Mouse (Mus musculus) embryonic facial prominence, embryonic 13.5 days (tissue): ENCODE measurements around the gene Slc7a6os. TPM values are rescaled to one million over a fixed set of nuclear protein-coding genes. Genes with fewer than 3 reads are reported as not detected.

Source experiments
- ATAC-seq: fragments of 200-750 bp; cut with Nextera tagmentation; 2 replicates; pipeline ENCODE4 v1.8.0; 2017; ENCODE audit warnings: low read depth; ENCODE audit not compliant: insufficient number of reproducible peaks, insufficient read depth, low FRiP score, low TSS enrichment
- H3K27ac ChIP-seq: fragments of 300-500 bp; sonication (generic); 2 replicates; pipeline ENCODE4 v1.5.1; 2015; ENCODE audit warnings: moderate library complexity, mild to moderate bottlenecking, inconsistent platforms
- H3K27me3 ChIP-seq: fragments of 300-500 bp; sonication (generic); 2 replicates; pipeline ENCODE4 v1.6.1; 2015; ENCODE audit warnings: mild to moderate bottlenecking, inconsistent platforms
- H3K36me3 ChIP-seq: fragments of 300-500 bp; sonication (generic); 2 replicates; pipeline ENCODE4 v1.6.1; 2015; ENCODE audit warnings: mild to moderate bottlenecking, inconsistent platforms
- H3K4me1 ChIP-seq: fragments of 300-500 bp; sonication (generic); 2 replicates; pipeline ENCODE4 v1.6.1; 2015; ENCODE audit warnings: inconsistent platforms
- H3K4me2 ChIP-seq: fragments of 300-500 bp; sonication (generic); 2 replicates; pipeline ENCODE4 v1.6.1; 2015; ENCODE audit warnings: moderate library complexity, mild to moderate bottlenecking, inconsistent platforms
- H3K4me3 ChIP-seq: fragments of 300-500 bp; sonication (generic); 2 replicates; pipeline ENCODE4 v1.5.1; 2015; ENCODE audit warnings: mild to moderate bottlenecking, inconsistent platforms
- H3K9ac ChIP-seq: fragments of 300-500 bp; sonication (generic); 2 replicates; pipeline ENCODE4 v1.6.1; 2015; ENCODE audit warnings: mild to moderate bottlenecking, inconsistent platforms
- H3K9me3 ChIP-seq: fragments of 300-500 bp; sonication (generic); 2 replicates; pipeline ENCODE4 v1.6.1; 2016; ENCODE audit warnings: inconsistent platforms
- WGBS: fragments of 180-500 bp; shearing (Covaris S2); methylation state at CpG from one replicate; pipeline ENCODE4 v1.1.7; 2015; ENCODE audit warnings: mixed read lengths; 5-methylcytosine and 5-hydroxymethylcytosine counted together
- polyA plus RNA-seq: library from polyadenylated mRNA; unstranded; fragments of >200 nt; fragmentation: Nextera tagmentation; extraction: Ambion mirVana; gene quantifications from 2 replicates; pipeline ENCODE4 v1.2.1, GENCODE M21; 2015

Gene Slc7a6os
- polyA plus RNA-seq, 1 experiment from 2014 or later, result 46.8 TPM

DNA sequence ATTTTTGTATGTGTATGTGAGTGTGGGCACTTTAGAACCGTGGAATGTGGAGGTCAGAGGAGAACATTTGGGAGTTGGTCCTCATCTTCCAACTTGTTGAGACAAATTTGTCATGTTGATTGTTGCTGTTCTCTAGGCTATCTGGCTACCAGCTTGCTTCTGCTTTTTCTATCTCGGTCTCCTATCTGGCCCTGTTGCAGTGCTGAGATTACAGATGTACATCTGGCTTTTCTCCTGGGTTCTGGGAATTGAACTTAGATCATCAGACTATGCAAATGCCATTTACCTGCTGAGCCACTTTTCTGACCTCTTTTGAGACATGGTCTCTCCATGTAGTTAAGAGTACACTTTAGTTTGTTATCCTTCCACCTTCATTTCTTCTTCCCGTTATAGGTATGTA, 37.2 kb downstream of the Slc7a6os start:
- no peak for ATAC-seq
- Histone ChIP-seq H3K9me3 (no peaks in the 10 kb centered on the region), H3K27me3 (no peaks in the 10 kb centered on the region), H3K4me1 (peaks cover 18% of the 10 kb centered on the region), H3K36me3 (no peaks in the 10 kb centered on the region), H3K4me3 (no peak overlapping the region), H3K27ac (no peak overlapping the region), H3K4me2 (no peak overlapping the region), H3K9ac (no peak overlapping the region)
- 90% methylated on average over 3 of the region's 3 CpGs for WGBS

DNA sequence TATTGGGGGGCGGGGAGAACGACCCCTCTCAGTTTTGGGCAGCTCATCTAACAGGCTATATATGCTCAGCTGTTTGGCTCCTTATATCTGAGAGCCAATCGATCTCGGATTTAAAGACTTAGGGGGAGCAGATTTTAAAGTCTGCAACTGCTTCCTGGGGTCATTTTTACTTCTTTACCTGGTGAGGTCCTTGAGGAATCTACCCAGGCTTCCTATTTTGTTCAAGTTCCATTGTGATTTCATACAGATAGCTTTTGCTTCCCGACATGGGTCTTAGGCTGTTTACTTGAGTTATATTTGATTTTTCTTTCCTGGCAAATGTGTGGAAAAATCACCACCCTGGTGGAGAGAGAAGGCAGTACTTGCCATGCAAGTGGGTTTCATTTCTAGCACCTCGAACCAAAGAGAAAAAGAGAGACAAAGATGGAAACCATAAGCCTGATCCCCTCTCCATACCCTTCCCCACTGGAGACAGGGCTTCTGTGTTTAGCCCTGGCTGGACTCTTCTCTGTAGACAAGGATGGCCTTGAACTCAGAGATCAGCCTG, 40.7 kb downstream of the Slc7a6os start:
- no peaks in the 10 kb centered on the region for H3K36me3 ChIP-seq
- peak overlapping the region; percentile 84 for H3K4me2 ChIP-seq
- H3K27ac ChIP-seq, result peak overlapping the region; percentile 16; the same call in 1 of the 2 replicates
- ATAC-seq, result no peak
- no peaks in the 10 kb centered on the region for H3K9me3 ChIP-seq
- H3K27me3 ChIP-seq, result no peaks in the 10 kb centered on the region
- H3K4me3 ChIP-seq, result peak overlapping the region; percentile 84
- peaks cover 13% of the 10 kb centered on the region for H3K4me1 ChIP-seq
- 32% methylated on average over 6 of the region's 6 CpGs for WGBS
- peak overlapping the region; percentile 90 for H3K9ac ChIP-seq

DNA sequence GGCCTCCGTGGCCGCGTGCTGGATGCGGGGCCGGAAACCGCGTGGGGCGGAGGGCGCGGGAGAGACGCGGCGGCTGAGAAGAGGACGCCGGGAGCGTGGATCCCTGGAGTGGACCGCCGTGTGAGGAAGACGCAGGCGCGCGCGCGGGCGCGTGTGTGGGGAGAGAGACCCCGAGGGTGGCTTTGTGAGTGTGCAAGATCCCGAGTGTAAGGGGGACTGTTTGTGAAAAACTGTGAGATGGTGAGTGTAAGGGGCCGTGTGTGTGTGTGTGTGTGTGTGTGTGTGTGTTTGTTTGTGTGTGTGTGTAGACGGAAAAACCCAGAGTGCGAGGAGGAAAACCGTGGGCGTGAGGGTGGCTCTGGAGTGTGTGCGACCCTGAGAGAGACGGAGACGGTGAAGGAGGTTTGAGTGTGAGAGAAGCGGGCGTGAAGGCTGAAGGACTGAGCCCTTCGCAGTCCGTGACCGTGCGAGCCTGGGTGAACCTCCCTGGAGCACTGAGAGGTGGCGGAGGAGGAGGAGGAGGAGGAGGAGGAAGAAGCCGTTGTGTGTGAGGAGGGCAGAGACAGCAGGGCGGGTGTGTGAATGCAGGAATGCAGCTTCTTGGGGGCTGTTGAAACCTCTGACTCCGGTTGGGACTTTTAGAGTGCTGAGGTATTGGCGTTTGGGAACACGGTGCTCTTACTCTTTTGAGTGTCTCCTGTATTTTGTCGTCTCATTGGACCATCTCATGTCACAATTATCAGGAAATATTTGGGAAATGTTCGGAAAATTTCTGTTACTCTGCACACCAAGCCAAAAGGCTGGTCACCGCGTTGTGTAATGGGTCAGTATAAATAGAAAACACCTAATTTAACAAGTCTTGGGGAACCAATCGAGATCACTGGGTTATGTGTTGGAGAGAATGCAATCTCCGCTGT, 41.5 kb downstream of the Slc7a6os start:
- H3K4me3 ChIP-seq, result peak overlapping the region; percentile 84
- H3K36me3 ChIP-seq, result peaks cover 4% of the 10 kb centered on the region
- 2% methylated on average over 54 of the region's 54 CpGs for WGBS
- peaks cover 13% of the 10 kb centered on the region for H3K4me1 ChIP-seq
- no peaks in the 10 kb centered on the region for H3K27me3 ChIP-seq
- no peaks in the 10 kb centered on the region for H3K9me3 ChIP-seq
- H3K9ac ChIP-seq, result peak overlapping the region; percentile 90
- peak overlapping the region; percentile 93 for H3K27ac ChIP-seq
- H3K4me2 ChIP-seq, result peak overlapping the region; percentile 84
- peak; percentile 53 for ATAC-seq

DNA sequence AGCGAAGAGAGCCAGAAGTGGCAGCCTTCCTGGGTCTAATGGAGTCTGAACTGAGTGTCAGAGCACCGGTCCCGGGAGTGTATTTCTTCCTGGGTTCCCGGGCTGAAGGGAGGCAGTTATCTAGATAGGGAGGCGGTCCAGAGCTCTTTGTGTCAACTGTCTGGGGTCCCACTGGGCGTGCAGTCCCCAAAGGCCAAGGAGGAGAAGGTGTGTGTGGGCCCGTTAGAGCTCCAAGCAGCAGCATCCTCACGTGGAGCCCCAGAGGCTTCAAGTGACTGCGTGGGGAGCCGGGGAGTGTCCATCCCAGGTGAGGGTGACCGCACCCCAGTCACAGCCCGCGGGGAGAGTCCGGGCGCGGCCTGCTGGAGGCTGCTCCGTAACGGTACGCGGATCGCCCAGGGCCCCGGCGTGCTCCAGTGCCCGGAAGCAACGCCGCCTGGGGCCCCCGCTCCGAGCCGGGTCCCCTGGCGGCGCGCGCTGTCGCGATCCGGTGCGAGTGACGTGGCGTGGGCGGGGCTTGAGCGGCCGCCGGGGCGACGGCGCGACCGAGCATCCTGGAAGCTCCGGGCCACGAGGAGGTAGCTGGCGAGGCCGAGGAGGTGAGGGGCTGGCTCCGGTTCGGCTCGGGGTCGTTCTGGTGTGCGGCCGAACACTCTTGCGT, 42.2 kb downstream of the Slc7a6os start, which contains the start of gene Slc7a6:
TSS of gene Slc7a6 (plus strand) at position 502 of the 661 bp plus-strand sequence.
- H3K4me1 ChIP-seq, result peaks cover 13% of the 10 kb centered on the region
- peaks cover 12% of the 10 kb centered on the region for H3K36me3 ChIP-seq
- H3K9me3 ChIP-seq, result no peaks in the 10 kb centered on the region
- under 1% methylated on average over 58 of the region's 59 CpGs for WGBS
- H3K4me3 ChIP-seq, result peak within 1 kb of the TSS; percentile 84
- peak within 1 kb of the TSS; percentile 84 for H3K4me2 ChIP-seq
- H3K27me3 ChIP-seq, result no peaks in the 10 kb centered on the region
- peak within 1 kb of the TSS; percentile 93 for H3K27ac ChIP-seq
- peak; percentile 79 for ATAC-seq
- H3K9ac ChIP-seq, result peak within 1 kb of the TSS; percentile 90

DNA sequence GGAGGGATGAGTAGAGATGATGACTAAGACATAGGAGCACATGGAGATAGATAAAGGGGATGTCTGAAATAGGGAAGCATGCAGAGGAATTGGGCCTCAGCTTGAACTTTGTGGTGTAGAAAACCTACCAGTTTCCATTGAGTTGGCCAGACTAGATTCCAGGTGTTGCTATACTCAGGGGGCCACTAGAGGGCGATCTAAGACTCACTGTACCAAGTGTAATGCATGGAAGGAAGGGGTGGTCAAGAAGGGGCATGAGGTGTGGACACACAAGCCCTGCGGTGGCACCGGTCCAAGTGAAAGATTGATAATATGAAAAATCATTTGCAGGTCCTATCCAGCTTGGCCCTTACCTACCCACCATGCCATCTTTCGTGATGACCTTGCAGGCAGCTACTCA, 45.3 kb downstream of the Slc7a6os start:
- H3K36me3 ChIP-seq, result peaks cover 42% of the 10 kb centered on the region
- 54% methylated on average over 4 of the region's 4 CpGs for WGBS
- H3K9ac ChIP-seq, result no peak overlapping the region
- H3K27ac ChIP-seq, result no peak overlapping the region
- no peaks in the 10 kb centered on the region for H3K27me3 ChIP-seq
- peaks cover 13% of the 10 kb centered on the region for H3K4me1 ChIP-seq
- no peak for ATAC-seq
- no peaks in the 10 kb centered on the region for H3K9me3 ChIP-seq
- H3K4me2 ChIP-seq, result no peak overlapping the region
- H3K4me3 ChIP-seq, result no peak overlapping the region

DNA sequence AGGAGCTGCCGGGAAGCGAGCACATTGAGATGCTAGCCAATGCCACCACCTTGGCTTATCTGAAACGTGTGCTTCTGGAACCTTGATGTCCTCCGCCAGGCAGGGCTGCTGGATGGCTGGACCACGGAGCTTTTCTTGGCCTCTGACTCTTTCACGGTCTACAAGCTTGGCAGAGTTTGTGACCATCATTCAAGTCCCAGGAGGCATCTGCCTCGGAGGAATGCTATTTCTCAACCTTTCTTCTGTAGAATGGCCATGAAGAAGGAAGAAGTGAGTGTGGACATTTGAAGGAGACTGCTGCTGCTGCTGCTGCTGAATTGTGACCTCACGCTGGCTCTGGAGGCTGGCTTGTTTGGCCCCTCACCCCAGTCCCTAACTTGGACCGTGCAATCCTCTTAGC, 47.5 kb downstream of the Slc7a6os start:
- peaks cover 3% of the 10 kb centered on the region; the same call in 1 of the 2 replicates for H3K4me1 ChIP-seq
- H3K9ac ChIP-seq, result no peak overlapping the region
- no peak overlapping the region for H3K27ac ChIP-seq
- no peak for ATAC-seq
- no peaks in the 10 kb centered on the region for H3K27me3 ChIP-seq
- WGBS, result 91% methylated on average over 9 of the region's 9 CpGs
- no peak overlapping the region for H3K4me2 ChIP-seq
- H3K4me3 ChIP-seq, result no peak overlapping the region
- H3K36me3 ChIP-seq, result peaks cover 61% of the 10 kb centered on the region
- no peaks in the 10 kb centered on the region for H3K9me3 ChIP-seq

DNA sequence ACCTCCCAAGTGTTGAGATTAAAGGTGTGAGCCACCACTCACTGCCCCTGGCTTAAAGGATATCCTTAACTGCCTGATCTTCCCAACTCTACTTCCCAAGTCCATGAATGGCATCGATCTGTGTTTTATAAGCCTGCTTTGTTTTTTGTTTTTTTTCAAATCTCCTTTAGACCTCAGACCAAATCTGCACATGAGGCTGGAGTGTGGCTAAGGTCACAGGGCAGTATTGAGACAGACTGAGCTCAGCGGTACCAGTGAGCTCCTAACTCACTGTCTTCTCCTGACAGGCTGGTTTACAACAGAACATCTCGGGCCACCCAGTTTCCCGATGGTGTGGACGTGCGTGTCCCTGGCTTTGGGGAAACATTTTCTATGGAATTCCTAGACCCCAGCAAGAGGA, 50.9 kb downstream of the Slc7a6os start:
- Histone ChIP-seq H3K4me1 (no peaks in the 10 kb centered on the region), H3K27ac (no peak overlapping the region), H3K27me3 (no peaks in the 10 kb centered on the region), H3K9me3 (no peaks in the 10 kb centered on the region), H3K4me2 (no peak overlapping the region), H3K4me3 (no peak overlapping the region), H3K9ac (no peak overlapping the region), H3K36me3 (peaks cover 85% of the 10 kb centered on the region)
- no peak for ATAC-seq
- WGBS, result 81% methylated on average over 6 of the region's 6 CpGs

DNA sequence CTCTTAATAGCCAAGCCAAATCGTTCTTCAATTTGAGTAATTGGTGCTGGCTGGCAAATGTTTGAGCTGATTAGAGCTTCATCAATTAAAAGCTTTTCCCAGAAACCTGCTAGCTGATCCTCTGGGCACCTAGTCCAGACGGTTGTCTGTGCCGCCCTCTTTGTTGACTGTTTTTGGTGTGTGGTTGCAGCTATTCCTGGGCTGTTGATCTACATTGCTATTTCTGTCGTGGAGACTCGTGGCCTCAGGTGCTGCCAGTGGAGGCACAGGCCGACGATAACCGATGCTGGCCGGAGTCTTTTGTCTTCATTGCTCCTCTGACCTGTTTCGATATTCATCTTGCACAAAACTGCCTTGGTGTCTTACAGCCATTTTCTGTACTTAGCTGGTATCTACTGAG, 52.4 kb downstream of the Slc7a6os start:
- WGBS, result 84% methylated on average over 10 of the region's 10 CpGs
- no peak for ATAC-seq
- Histone ChIP-seq H3K9ac (no peak overlapping the region), H3K4me3 (no peak overlapping the region), H3K9me3 (no peaks in the 10 kb centered on the region), H3K27me3 (no peaks in the 10 kb centered on the region), H3K36me3 (peaks cover 79% of the 10 kb centered on the region), H3K4me2 (no peak overlapping the region), H3K27ac (no peak overlapping the region), H3K4me1 (no peaks in the 10 kb centered on the region)

DNA sequence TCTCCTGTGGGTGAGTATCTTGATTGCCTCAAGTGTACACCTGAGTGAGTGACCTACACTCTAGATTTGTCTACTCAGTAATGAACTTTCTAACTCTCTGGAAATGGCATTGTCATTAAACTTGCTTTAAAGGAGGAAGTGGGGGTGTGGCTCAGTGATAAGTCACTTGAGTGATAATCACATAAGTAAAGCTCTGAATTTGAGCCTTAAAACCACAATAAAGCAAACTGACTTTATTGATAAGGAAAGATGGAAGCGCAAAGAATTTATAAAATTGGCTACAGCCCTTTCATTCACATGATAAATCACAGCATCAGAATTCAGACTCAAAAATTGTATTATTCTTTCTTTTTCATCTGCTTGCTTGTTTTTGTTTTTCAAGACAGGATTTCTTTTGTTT, 53.3 kb downstream of the Slc7a6os start:
- no peaks in the 10 kb centered on the region for H3K27me3 ChIP-seq
- H3K4me3 ChIP-seq, result no peak overlapping the region
- peaks cover 71% of the 10 kb centered on the region for H3K36me3 ChIP-seq
- no peak for ATAC-seq
- no peak overlapping the region for H3K27ac ChIP-seq
- no peaks in the 10 kb centered on the region for H3K4me1 ChIP-seq
- no peak overlapping the region for H3K9ac ChIP-seq
- no peak overlapping the region for H3K4me2 ChIP-seq
- H3K9me3 ChIP-seq, result no peaks in the 10 kb centered on the region
- 95% methylated on average over 1 of the region's 1 CpGs for WGBS

DNA sequence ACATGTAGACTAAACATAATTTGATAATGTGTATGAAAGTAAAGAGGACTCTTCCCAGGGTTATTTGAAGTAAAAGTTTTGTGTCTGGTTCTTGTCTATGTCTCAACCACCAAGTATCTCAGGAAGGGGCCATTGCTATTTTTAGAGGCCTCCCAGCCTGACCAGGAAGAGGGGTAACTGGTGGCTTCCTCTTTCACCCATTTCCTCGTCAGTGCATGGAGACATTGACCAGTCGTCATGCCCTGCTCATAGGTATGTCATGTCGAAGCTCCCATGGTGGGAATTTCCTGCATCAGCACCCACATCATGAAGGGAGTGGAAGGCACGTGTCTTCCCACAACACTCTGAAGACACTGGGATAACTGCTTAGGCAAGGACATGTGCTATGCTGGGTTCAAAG, 57.9 kb downstream of the Slc7a6os start:
- H3K36me3 ChIP-seq, result peaks cover 29% of the 10 kb centered on the region
- H3K4me3 ChIP-seq, result no peak overlapping the region
- H3K9me3 ChIP-seq, result no peaks in the 10 kb centered on the region
- no peak for ATAC-seq
- H3K27me3 ChIP-seq, result no peaks in the 10 kb centered on the region
- no peak overlapping the region for H3K27ac ChIP-seq
- no peak overlapping the region for H3K4me2 ChIP-seq
- peaks cover 16% of the 10 kb centered on the region for H3K4me1 ChIP-seq
- H3K9ac ChIP-seq, result no peak overlapping the region
- WGBS, result 72% methylated on average over 4 of the region's 4 CpGs

DNA sequence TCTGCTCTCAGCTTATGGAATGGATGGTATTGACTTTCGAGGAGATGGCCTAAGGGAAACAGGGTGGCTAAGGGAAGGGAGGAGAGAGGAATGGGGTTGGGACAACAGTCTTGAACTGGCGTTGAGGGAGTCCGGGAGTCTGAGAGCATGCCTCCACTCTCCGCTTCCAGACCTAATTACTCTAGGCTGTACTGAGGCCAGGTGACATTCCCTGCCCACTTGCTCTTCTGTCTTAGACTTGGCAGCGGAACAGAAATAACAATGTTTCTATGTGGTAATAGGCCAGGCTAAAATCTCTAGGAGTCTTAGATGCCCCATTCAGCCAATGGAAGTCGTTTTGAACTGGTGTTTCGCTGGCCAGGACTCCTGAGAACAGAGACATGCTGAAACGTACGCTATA, 59.7 kb downstream of the Slc7a6os start:
- Histone ChIP-seq H3K9ac (peak overlapping the region; percentile 81), H3K9me3 (no peaks in the 10 kb centered on the region), H3K36me3 (peaks cover 17% of the 10 kb centered on the region), H3K27ac (0 out of 2 replicates have a peak overlapping the region, but pooled peaks have one; percentile 48), H3K4me2 (peak overlapping the region; percentile 77), H3K4me3 (peak overlapping the region; percentile 79), H3K4me1 (peaks cover 16% of the 10 kb centered on the region), H3K27me3 (no peaks in the 10 kb centered on the region)
- ATAC-seq, result no peak
- WGBS, result 78% methylated on average over 9 of the region's 9 CpGs
